Mouse (Mus musculus): ENCODE measurements around the gene Shroom2. TPM values are rescaled to one million over a fixed set of nuclear protein-coding genes. Genes with fewer than 3 reads are reported as not detected.
"Not testable (repeated sequence)": the region's sequence is repeated elsewhere in the genome, so short reads cannot be mapped to it uniquely, and the experiment has no call there.

Gene Shroom2
- polyA plus RNA-seq, 1 experiment from 2014 or later: 6.3 TPM

- Histone ChIP-seq H3K4me2 (replicated peaks) (no peak overlapping the region), H3K27me3 (no peaks in the 10 kb centered on the region), H3K36me3 (no peaks in the 10 kb centered on the region), H3K9me3 (no peaks in the 10 kb centered on the region), H3K27ac (no peak overlapping the region), H3K9ac (no peak overlapping the region), H3K4me1 (no peaks in the 10 kb centered on the region), H3K4me3 (no peak overlapping the region)
- WGBS: 79% methylated on average over 1 of the region's 1 CpGs
- ATAC-seq (ENCODE audit: low FRiP score, low read depth): no peak
Measured at GRCm38 (mm10) chrX:152755819-152756218, 13.4 kb downstream of the Shroom2 start.

GRCm38 (mm10) chrX:152745925-152746324 lies 23.3 kb downstream of the Shroom2 start:
- Histone ChIP-seq H3K27ac (no peak overlapping the region), H3K36me3 (no peaks in the 10 kb centered on the region), H3K27me3 (peaks cover 33% of the 10 kb centered on the region), H3K9me3 (no peaks in the 10 kb centered on the region), H3K4me2 (replicated peaks) (no peak overlapping the region), H3K4me3 (no peak overlapping the region), H3K4me1 (no peaks in the 10 kb centered on the region), H3K9ac (no peak overlapping the region)
- 77% methylated on average over 2 of the region's 2 CpGs for WGBS
- no peak for ATAC-seq (ENCODE audit: low FRiP score, low read depth)

- ATAC-seq (ENCODE audit: low FRiP score, low read depth): no peak
- H3K27ac ChIP-seq: no peak overlapping the region
- H3K4me1 ChIP-seq: no peaks in the 10 kb centered on the region
- no peaks in the 10 kb centered on the region for H3K36me3 ChIP-seq
- no peak overlapping the region for H3K4me2 ChIP-seq (replicated peaks)
- H3K27me3 ChIP-seq: peaks cover 38% of the 10 kb centered on the region
- no peak overlapping the region for H3K9ac ChIP-seq
- H3K9me3 ChIP-seq: no peaks in the 10 kb centered on the region
- H3K4me3 ChIP-seq: no peak overlapping the region
Measured at GRCm38 (mm10) chrX:152743642-152744041, 25.6 kb downstream of the Shroom2 start.

- H3K27me3 ChIP-seq: peaks cover 36% of the 10 kb centered on the region
- no peaks in the 10 kb centered on the region for H3K4me1 ChIP-seq
- H3K27ac ChIP-seq: no peak overlapping the region
- no peak overlapping the region for H3K4me2 ChIP-seq (replicated peaks)
- WGBS: 77% methylated on average over 4 of the region's 4 CpGs
- no peaks in the 10 kb centered on the region for H3K9me3 ChIP-seq
- H3K36me3 ChIP-seq: no peaks in the 10 kb centered on the region
- H3K9ac ChIP-seq: no peak overlapping the region
- no peak overlapping the region for H3K4me3 ChIP-seq
- no peak for ATAC-seq (ENCODE audit: low FRiP score, low read depth)
Measured at GRCm38 (mm10) chrX:152738759-152739368, 30.4 kb downstream of the Shroom2 start.

GRCm38 (mm10) chrX:152738191-152738590 lies 31.1 kb downstream of the Shroom2 start:
- H3K4me3 ChIP-seq: no peak overlapping the region
- no peak overlapping the region for H3K9ac ChIP-seq

GRCm38 (mm10) chrX:152735283-152735682 lies 34.0 kb downstream of the Shroom2 start:
- ATAC-seq (ENCODE audit: low FRiP score, low read depth): no peak
- H3K36me3 ChIP-seq: no peaks in the 10 kb centered on the region
- H3K27me3 ChIP-seq: peaks cover 25% of the 10 kb centered on the region; the same call in 1 of the 2 replicates
- no peaks in the 10 kb centered on the region for H3K4me1 ChIP-seq
- no peak overlapping the region for H3K9ac ChIP-seq
- H3K4me2 ChIP-seq (replicated peaks): no peak overlapping the region
- no peak overlapping the region for H3K4me3 ChIP-seq
- H3K9me3 ChIP-seq: no peaks in the 10 kb centered on the region
- no peak overlapping the region for H3K27ac ChIP-seq

More at GRCm38 (mm10) chrX:152738191-152738590, 31.1 kb downstream of the Shroom2 start:
- no peak overlapping the region for H3K27ac ChIP-seq
- no peaks in the 10 kb centered on the region for H3K9me3 ChIP-seq
- WGBS: 67% methylated on average over 2 of the region's 2 CpGs
- H3K27me3 ChIP-seq: peaks cover 33% of the 10 kb centered on the region
- ATAC-seq (ENCODE audit: low FRiP score, low read depth): no peak
- no peaks in the 10 kb centered on the region for H3K36me3 ChIP-seq
- no peak overlapping the region for H3K4me2 ChIP-seq (replicated peaks)
- no peaks in the 10 kb centered on the region for H3K4me1 ChIP-seq

GRCm38 (mm10) chrX:152716693-152717092 lies 52.6 kb downstream of the Shroom2 start:
- Histone ChIP-seq H3K27ac (no peak overlapping the region), H3K9ac (no peak overlapping the region), H3K4me3 (no peak overlapping the region), H3K4me1 (no peaks in the 10 kb centered on the region), H3K4me2 (replicated peaks) (no peak overlapping the region), H3K9me3 (no peaks in the 10 kb centered on the region), H3K36me3 (no peaks in the 10 kb centered on the region), H3K27me3 (no peaks in the 10 kb centered on the region)
- ATAC-seq (ENCODE audit: low FRiP score, low read depth): no peak

GRCm38 (mm10) chrX:152710715-152711114 lies 58.5 kb downstream of the Shroom2 start:
- H3K27me3 ChIP-seq: peaks cover 11% of the 10 kb centered on the region
- H3K27ac ChIP-seq; H3K4me2 ChIP-seq (replicated peaks); ATAC-seq (ENCODE audit: low FRiP score, low read depth); H3K9ac ChIP-seq; H3K4me3 ChIP-seq; H3K36me3 ChIP-seq; H3K4me1 ChIP-seq; H3K9me3 ChIP-seq: not testable (repeated sequence)
- 40% methylated on average over 2 of the region's 2 CpGs for WGBS

GRCm38 (mm10) chrX:152708359-152708758 lies 60.9 kb downstream of the Shroom2 start:
- Histone ChIP-seq H3K9ac (no peak overlapping the region), H3K4me1 (no peaks in the 10 kb centered on the region), H3K4me2 (replicated peaks) (no peak overlapping the region), H3K27ac (no peak overlapping the region), H3K9me3 (no peaks in the 10 kb centered on the region), H3K36me3 (no peaks in the 10 kb centered on the region), H3K27me3 (peaks cover 24% of the 10 kb centered on the region), H3K4me3 (no peak overlapping the region)
- no peak for ATAC-seq (ENCODE audit: low FRiP score, low read depth)
- 51% methylated on average over 4 of the region's 4 CpGs for WGBS

GRCm38 (mm10) chrX:152705397-152705796 lies 63.9 kb downstream of the Shroom2 start:
- Histone ChIP-seq H3K9me3 (no peaks in the 10 kb centered on the region), H3K27me3 (peaks cover 39% of the 10 kb centered on the region), H3K4me1 (no peaks in the 10 kb centered on the region), H3K36me3 (no peaks in the 10 kb centered on the region), H3K27ac (no peak overlapping the region), H3K9ac (no peak overlapping the region), H3K4me3 (no peak overlapping the region), H3K4me2 (replicated peaks) (no peak overlapping the region)
- no peak for ATAC-seq (ENCODE audit: low FRiP score, low read depth)
- WGBS: 21% methylated on average over 3 of the region's 3 CpGs

GRCm38 (mm10) chrX:152703624-152704023 lies 65.6 kb downstream of the Shroom2 start:
- peaks cover 34% of the 10 kb centered on the region for H3K27me3 ChIP-seq

GRCm38 (mm10) chrX:152701679-152702078 lies 67.6 kb downstream of the Shroom2 start:
- WGBS: 72% methylated on average over 3 of the region's 3 CpGs
- no peak for ATAC-seq (ENCODE audit: low FRiP score, low read depth)
- Histone ChIP-seq H3K4me1 (no peaks in the 10 kb centered on the region), H3K27ac (no peak overlapping the region), H3K9me3 (no peaks in the 10 kb centered on the region), H3K4me3 (no peak overlapping the region), H3K9ac (no peak overlapping the region), H3K27me3 (peaks cover 29% of the 10 kb centered on the region), H3K4me2 (replicated peaks) (no peak overlapping the region), H3K36me3 (no peaks in the 10 kb centered on the region)

More at GRCm38 (mm10) chrX:152703624-152704023, 65.6 kb downstream of the Shroom2 start:
- Histone ChIP-seq H3K9ac (no peak overlapping the region), H3K9me3 (no peaks in the 10 kb centered on the region), H3K4me1 (no peaks in the 10 kb centered on the region), H3K27ac (no peak overlapping the region), H3K4me3 (no peak overlapping the region), H3K36me3 (no peaks in the 10 kb centered on the region), H3K4me2 (replicated peaks) (no peak overlapping the region)
- no peak for ATAC-seq (ENCODE audit: low FRiP score, low read depth)
- 67% methylated on average over 1 of the region's 1 CpGs for WGBS

- 79% methylated on average over 2 of the region's 2 CpGs for WGBS
- Histone ChIP-seq H3K9ac (no peak overlapping the region), H3K4me3 (no peak overlapping the region), H3K4me1 (0 out of 2 replicates have a peak, but pooled peaks cover 4% of the 10 kb centered on the region), H3K27ac (no peak overlapping the region), H3K4me2 (replicated peaks) (no peak overlapping the region), H3K36me3 (no peaks in the 10 kb centered on the region), H3K9me3 (no peaks in the 10 kb centered on the region), H3K27me3 (peaks cover 21% of the 10 kb centered on the region; the same call in 1 of the 2 replicates)
- ATAC-seq (ENCODE audit: low FRiP score, low read depth): no peak
Measured at GRCm38 (mm10) chrX:152690788-152691291, 78.4 kb downstream of the Shroom2 start.

All from limb, embryonic 13.5 days (tissue).